Mouse (Mus musculus) liver, embryonic 14.5 days (tissue): ENCODE measurements around the gene Erg.

Experiments used
- CTCF ChIP-seq: IDR thresholded peaks from 2 replicates; pipeline ENCODE4 v1.5.1; 2016; ENCODE audit warnings: antibody characterized with exemption, low read depth, control low read depth
- EP300 ChIP-seq: IDR thresholded peaks from 2 replicates; pipeline ENCODE4 v1.6.1; 2016; ENCODE audit warnings: antibody characterized with exemption, low read depth

GRCm38 (mm10) chr16:95374646-95375045 lies 211.7 kb downstream of the Erg start:
- TF ChIP-seq CTCF, result no peak
- no peak for TF ChIP-seq EP300
